Mouse (Mus musculus) MEL (cell line): ENCODE data around the gene Pafah1b2. TPM values are rescaled to one million over a fixed set of nuclear protein-coding genes. Genes with fewer than 3 reads are reported as not detected.

Experiments
- DNase-seq: peaks from one replicate; pipeline ENCODE4 v3.0.0; 2011; ENCODE audit warnings: low read depth, low spot score
- H3K27ac ChIP-seq: 2 replicates; pipeline ENCODE4 v1.5.1; 2012; ENCODE audit warnings: low read depth, mild to moderate bottlenecking, control low read depth, low read length, moderate library complexity; ENCODE audit not compliant: control insufficient read depth
- H3K27me3 ChIP-seq, 2 experiments: fragments of 150-350 bp in 1 of 2; sonication (generic) in 1 of 2; 2 replicates each; pipeline ENCODE4 v1.6.1; 2012; ENCODE audit warnings: low read length in 2 of 2, mild to moderate bottlenecking in 2 of 2, improper control_type of control experiment in 1 of 2, moderate library complexity in 1 of 2; ENCODE audit not compliant: insufficient read depth in 2 of 2, control insufficient read depth in 1 of 2
- H3K36me3 ChIP-seq, 2 experiments: 2 replicates each; pipeline ENCODE4 v1.6.1; 2012 to 2014; ENCODE audit warnings: low read length in 2 of 2, improper control_type of control experiment in 1 of 2, inconsistent platforms in 1 of 2, mild to moderate bottlenecking in 1 of 2; ENCODE audit not compliant: insufficient read depth in 2 of 2, control insufficient read depth in 1 of 2
- H3K4me1 ChIP-seq, 2 experiments: fragments of 150-350 bp in 1 of 2; sonication (generic) in 1 of 2; 2 replicates each; pipeline ENCODE4 v1.6.1; 2012; ENCODE audit warnings: low read length in 2 of 2, improper control_type of control experiment in 1 of 2, mild to moderate bottlenecking in 1 of 2; ENCODE audit not compliant: insufficient read depth in 2 of 2, control insufficient read depth in 1 of 2
- H3K4me3 ChIP-seq, 2 experiments: fragments of 150-350 bp in 1 of 2; sonication (generic) in 1 of 2; 2 replicates each; pipeline ENCODE4 v1.5.1; 2012; ENCODE audit warnings: low read depth in 2 of 2, low read length in 2 of 2, mild to moderate bottlenecking in 2 of 2, moderate library complexity in 2 of 2, control low read depth in 1 of 2, improper control_type of control experiment in 1 of 2; ENCODE audit not compliant: control insufficient read depth in 1 of 2, insufficient read depth in 1 of 2
- H3K79me2 ChIP-seq: 2 replicates; pipeline ENCODE4 v1.6.1; 2012; ENCODE audit warnings: mild to moderate bottlenecking, low read length, moderate library complexity; ENCODE audit not compliant: control insufficient read depth, poor library complexity, insufficient read depth
- H3K9ac ChIP-seq: 2 replicates; pipeline ENCODE4 v1.6.1; 2012; ENCODE audit warnings: low read depth, mild to moderate bottlenecking, control low read depth, low read length, moderate library complexity; ENCODE audit not compliant: control insufficient read depth, poor library complexity, severe bottlenecking
- H3K9me3 ChIP-seq: fragments of 150-350 bp; sonication (generic); replicated peaks from 2 replicates; pipeline ENCODE4 v1.6.1; 2012; ENCODE audit warnings: mild to moderate bottlenecking, low read length, improper control_type of control experiment, moderate library complexity; ENCODE audit not compliant: insufficient read depth
- CTCF ChIP-seq, 3 experiments: IDR thresholded peaks in 2 of 3; conservative IDR thresholded peaks in 1 of 3; 2 replicates each; pipeline ENCODE4 v1.5.1; 2011 to 2012; ENCODE audit warnings: low read length in 3 of 3, low read depth in 2 of 3, mild to moderate bottlenecking in 2 of 3, improper control_type of control experiment in 1 of 3, inconsistent platforms in 1 of 3, mixed read lengths in 1 of 3, moderate library complexity in 1 of 3; ENCODE audit not compliant: control insufficient read depth in 1 of 3, insufficient read depth in 1 of 3, poor library complexity in 1 of 3, severe bottlenecking in 1 of 3
- E2F4 ChIP-seq: IDR thresholded peaks from 2 replicates; pipeline ENCODE4 v1.6.1; 2011; ENCODE audit warnings: low read depth, low read length, improper control_type of control experiment, borderline replicate concordance
- ELF1 ChIP-seq: IDR thresholded peaks from 2 replicates; pipeline ENCODE4 v1.6.1; 2014; ENCODE audit warnings: low read depth, mild to moderate bottlenecking, inconsistent platforms, low read length, improper control_type of control experiment, moderate library complexity
- GABPA ChIP-seq: IDR thresholded peaks from 2 replicates; pipeline ENCODE4 v1.6.1; 2012; ENCODE audit warnings: low read depth, mild to moderate bottlenecking, inconsistent platforms, low read length, improper control_type of control experiment, moderate library complexity
- MEF2A ChIP-seq: IDR thresholded peaks from 2 replicates; pipeline ENCODE4 v1.6.1; 2014; ENCODE audit warnings: low read depth, mild to moderate bottlenecking, inconsistent platforms, low read length, improper control_type of control experiment; ENCODE audit not compliant: poor library complexity, insufficient replicate concordance, severe bottlenecking; ENCODE audit errors: extremely low read depth
- MXI1 ChIP-seq: IDR thresholded peaks from 2 replicates; pipeline ENCODE4 v1.6.1; 2011; ENCODE audit warnings: mild to moderate bottlenecking, low read depth, low read length, improper control_type of control experiment
- MYB ChIP-seq: IDR thresholded peaks from 2 replicates; pipeline ENCODE4 v1.6.1; 2011; ENCODE audit warnings: mild to moderate bottlenecking, low read depth, low read length, improper control_type of control experiment
- MYC ChIP-seq: IDR thresholded peaks from 2 replicates; pipeline ENCODE4 v1.6.1; 2011; ENCODE audit warnings: low read depth, mild to moderate bottlenecking, low read length, improper control_type of control experiment, moderate library complexity
- NELFE ChIP-seq: IDR thresholded peaks from 2 replicates; pipeline ENCODE4 v1.6.1; 2011; ENCODE audit warnings: low read depth, low read length, improper control_type of control experiment
- POLR2AphosphoS5 ChIP-seq: IDR thresholded peaks from 2 replicates; pipeline ENCODE4 v1.6.1; 2012; ENCODE audit warnings: low read depth, borderline replicate concordance, mild to moderate bottlenecking, inconsistent platforms, low read length, moderate library complexity, mixed read lengths
- RAD21 ChIP-seq: IDR thresholded peaks from 2 replicates; pipeline ENCODE4 v1.6.1; 2011; ENCODE audit warnings: mild to moderate bottlenecking, low read depth, low read length, improper control_type of control experiment
- SIN3A ChIP-seq: IDR thresholded peaks from 2 replicates; pipeline ENCODE4 v1.6.1; 2012; ENCODE audit warnings: low read length, improper control_type of control experiment, inconsistent platforms
- SMC3 ChIP-seq: IDR thresholded peaks from 2 replicates; pipeline ENCODE4 v1.6.1; 2011; ENCODE audit warnings: low read depth, low read length, improper control_type of control experiment
- TCF12 ChIP-seq: IDR thresholded peaks from 2 replicates; pipeline ENCODE4 v1.6.1; 2014; ENCODE audit warnings: low read depth, mild to moderate bottlenecking, inconsistent platforms, low read length, improper control_type of control experiment, moderate library complexity
- USF2 ChIP-seq, 2 experiments: IDR thresholded peaks; 2 replicates each; pipeline ENCODE4 v1.6.1; 2011 to 2012; ENCODE audit warnings: improper control_type of control experiment in 2 of 2, low read length in 2 of 2, borderline replicate concordance in 1 of 2, inconsistent platforms in 1 of 2, low read depth in 1 of 2, mild to moderate bottlenecking in 1 of 2; ENCODE audit not compliant: insufficient read depth in 1 of 2
- ZC3H11A ChIP-seq: IDR thresholded peaks from 2 replicates; pipeline ENCODE4 v1.6.1; 2012; ENCODE audit warnings: low read depth, mild to moderate bottlenecking, inconsistent platforms, low read length, improper control_type of control experiment
- ZKSCAN1 ChIP-seq: IDR thresholded peaks from 2 replicates; pipeline ENCODE4 v1.6.1; 2012; ENCODE audit warnings: low read depth, mild to moderate bottlenecking, inconsistent platforms, low read length, improper control_type of control experiment, moderate library complexity
- ZMIZ1 ChIP-seq: IDR thresholded peaks from 2 replicates; pipeline ENCODE4 v1.6.1; 2012; ENCODE audit warnings: low read depth, mild to moderate bottlenecking, inconsistent platforms, low read length, improper control_type of control experiment, moderate library complexity
- polyA plus RNA-seq, 2 experiments: library from polyadenylated mRNA; stranded (reverse) in 1 of 2; unstranded in 1 of 2; fragments of >175 nt in 1 of 2; fragments of >200 nt in 1 of 2; gene quantifications; 2 replicates each; pipeline versions ENCODE4 v1.2.1 to v1.2.4; 2012; ENCODE audit warnings: low replicate concordance in 2 of 2, low read depth in 1 of 2; ENCODE audit not compliant: insufficient read length in 2 of 2, insufficient read depth in 1 of 2, missing spikeins in 1 of 2
- total RNA-seq: library from RNA; depleted of rRNA; stranded (reverse); fragments of 300-350 nt; gene quantifications from 2 replicates; pipeline ENCODE4 v1.2.3, GENCODE M21; 2012

Gene Pafah1b2
- total and polyA plus RNA-seq, 3 experiments: 127 to 178 (median 131) TPM

GRCm38 (mm10) chr9:45942464-45942863, 70.0 kb downstream of the Pafah1b2 start:
- Histone ChIP-seq H3K79me2 (no peaks in the 10 kb centered on the region), H3K27ac (no peak overlapping the region), H3K4me1 (no peaks in the 10 kb centered on the region), H3K4me3 (no peak overlapping the region), H3K36me3 (no peaks in the 10 kb centered on the region; a peak in 1 of 4 replicates), H3K9ac (no peak overlapping the region), H3K27me3 (no peaks in the 10 kb centered on the region), H3K9me3 (no peaks in the 10 kb centered on the region)
- no peak for DNase-seq
- no peak for TF ChIP-seq E2F4
- no peak for TF ChIP-seq MYC
- no peak for TF ChIP-seq USF2 (IDR thresholded peaks at IDR 0.05; ENCODE audit: borderline replicate concordance in 1 of 2, insufficient read depth in 1 of 2, low read depth in 1 of 2, low read length in 2 of 2)
- TF ChIP-seq ZKSCAN1: no peak
- TF ChIP-seq ZC3H11A: no peak
- no peak for TF ChIP-seq TCF12
- TF ChIP-seq POLR2AphosphoS5: no peak
- TF ChIP-seq MYB: no peak
- TF ChIP-seq MXI1: no peak
- no peak for TF ChIP-seq NELFE

GRCm38 (mm10) chr9:45941329-45941888, 71.1 kb downstream of the Pafah1b2 start:
- no peak overlapping the region for H3K27ac ChIP-seq
- no peaks in the 10 kb centered on the region for H3K79me2 ChIP-seq
- no peaks in the 10 kb centered on the region for H3K4me1 ChIP-seq
- no peak overlapping the region for H3K9ac ChIP-seq
- no peaks in the 10 kb centered on the region for H3K27me3 ChIP-seq
- TF ChIP-seq CTCF (IDR thresholded peaks at IDR 0.05 in 2 of 3, conservative IDR thresholded peaks at IDR 0.05 in 1 of 3; ENCODE audit: control insufficient read depth in 1 of 3, insufficient read depth in 1 of 3, low read depth in 2 of 3, low read length in 3 of 3, poor library complexity in 1 of 3, severe bottlenecking in 1 of 3): peak in 2 of 3 experiments; percentile 26 to 33; a peak in 4 of 6 replicates
- no peak for TF ChIP-seq ZMIZ1
- TF ChIP-seq, all 39 proteins: peak for 1
- Histone ChIP-seq H3K36me3 (no peaks in the 10 kb centered on the region; a peak in 1 of 4 replicates), H3K4me3 (no peak overlapping the region), H3K9me3 (no peaks in the 10 kb centered on the region)
- DNase-seq: peak; percentile 47

- Histone ChIP-seq H3K9me3 (no peaks in the 10 kb centered on the region), H3K27me3 (no peaks in the 10 kb centered on the region), H3K4me3 (no peak overlapping the region)
- no peak for DNase-seq
- TF ChIP-seq ZC3H11A (no peak), RAD21 (no peak), MYC (no peak), GABPA (no peak), SMC3 (no peak), ELF1 (no peak), MXI1 (no peak), MEF2A (no peak), SIN3A (no peak)
- TF ChIP-seq, all 39 proteins: peak for 0
- H3K79me2 ChIP-seq: no peaks in the 10 kb centered on the region
- no peaks in the 10 kb centered on the region for H3K4me1 ChIP-seq
- no peak overlapping the region for H3K9ac ChIP-seq
- H3K27ac ChIP-seq: no peak overlapping the region
- H3K36me3 ChIP-seq: no peaks in the 10 kb centered on the region; a peak in 1 of 4 replicates
Observed at GRCm38 (mm10) chr9:45939794-45940193, 72.7 kb downstream of the Pafah1b2 start.
